Mouse (Mus musculus) myocyte (in vitro differentiated cells): Measurements from ENCODE around the gene Slc52a3.

ENCODE experiments used
- CEBPB ChIP-seq: IDR thresholded peaks from 2 replicates; pipeline ENCODE4 v1.6.1; 2011; ENCODE audit warnings: mild to moderate bottlenecking, moderate library complexity; ENCODE audit not compliant: poor library complexity, insufficient read depth, severe bottlenecking
- E2F4 ChIP-seq: IDR thresholded peaks from one replicate; pipeline ENCODE4 v1.6.1; 2011; ENCODE audit warnings: mild to moderate bottlenecking, control low read depth, moderate library complexity; ENCODE audit not compliant: insufficient read depth
- MAX ChIP-seq: IDR thresholded peaks from one replicate; pipeline ENCODE4 v1.6.1; 2011; ENCODE audit warnings: low read depth, mild to moderate bottlenecking, control low read depth
- MYOD1 ChIP-seq, 3 experiments: IDR thresholded peaks; one replicate each; pipeline ENCODE4 v1.6.1; 2011; ENCODE audit warnings: control low read depth in 2 of 3, low read depth in 2 of 3, mild to moderate bottlenecking in 2 of 3, moderate library complexity in 1 of 3; ENCODE audit not compliant: insufficient read length in 2 of 3, control insufficient read depth in 1 of 3
- MYOG ChIP-seq, 3 experiments: IDR thresholded peaks; one replicate each; pipeline ENCODE4 v1.6.1; 2011; ENCODE audit warnings: control low read depth in 2 of 3, low read depth in 2 of 3, mild to moderate bottlenecking in 2 of 3; ENCODE audit not compliant: insufficient read length in 2 of 3, control insufficient read depth in 1 of 3, insufficient read depth in 1 of 3
- POLR2A ChIP-seq: IDR thresholded peaks from one replicate; pipeline ENCODE4 v1.6.1; 2011; ENCODE audit warnings: low read depth, mild to moderate bottlenecking, control low read depth, moderate library complexity; ENCODE audit not compliant: insufficient read length
- POLR2AphosphoS2 ChIP-seq: IDR thresholded peaks from one replicate; pipeline ENCODE4 v1.6.1; 2011; ENCODE audit warnings: low read depth, control low read depth; ENCODE audit not compliant: insufficient read length
- REST ChIP-seq: IDR thresholded peaks from one replicate; pipeline ENCODE4 v1.6.1; 2011; ENCODE audit warnings: mild to moderate bottlenecking, control low read depth, moderate library complexity; ENCODE audit not compliant: insufficient read depth, insufficient read length
- SRF ChIP-seq: IDR thresholded peaks from one replicate; pipeline ENCODE4 v1.6.1; 2011; ENCODE audit warnings: low read depth; ENCODE audit not compliant: control insufficient read depth, insufficient read length
- TCF12 ChIP-seq: IDR thresholded peaks from one replicate; pipeline ENCODE4 v1.6.1; 2011; ENCODE audit warnings: mild to moderate bottlenecking, control low read depth; ENCODE audit not compliant: poor library complexity, insufficient read depth, severe bottlenecking
- TCF3 ChIP-seq: IDR thresholded peaks from one replicate; pipeline ENCODE4 v1.6.1; 2011; ENCODE audit warnings: low read depth, control low read depth; ENCODE audit not compliant: insufficient read length
- USF1 ChIP-seq: IDR thresholded peaks from one replicate; pipeline ENCODE4 v1.6.1; 2011; ENCODE audit warnings: low read depth, mild to moderate bottlenecking, control low read depth, moderate library complexity

- no peak for TF ChIP-seq POLR2A
- no peak for TF ChIP-seq USF1
- no peak for TF ChIP-seq MAX
- no peak for TF ChIP-seq TCF12
- TF ChIP-seq MYOD1 (IDR thresholded peaks at IDR 0.05; ENCODE audit: control insufficient read depth in 1 of 3, insufficient read length in 2 of 3, low read depth in 2 of 3): no peak
- TF ChIP-seq CEBPB: no peak
- no peak for TF ChIP-seq POLR2AphosphoS2
- TF ChIP-seq E2F4: no peak
- TF ChIP-seq SRF: no peak
- TF ChIP-seq MYOG (IDR thresholded peaks at IDR 0.05; ENCODE audit: control insufficient read depth in 1 of 3, insufficient read depth in 1 of 3, insufficient read length in 2 of 3, low read depth in 2 of 3): no peak
- no peak for TF ChIP-seq TCF3
- TF ChIP-seq REST: no peak
These were observed 27.9 kb upstream of the Slc52a3 start for GRCm38 (mm10) chr2:151968451-151968850.
